Mouse (Mus musculus) liver, postnatal 0 days (tissue): ENCODE results near the gene Sbf2. TPM values are rescaled to one million over a fixed set of nuclear protein-coding genes. Genes with fewer than 3 reads are reported as not detected.
A peak's percentile ranks its signal among the peaks of the same experiment; 100 is the strongest.

ENCODE experiments used
- ATAC-seq: fragments of 200-750 bp; cut with Nextera tagmentation; 2 replicates; pipeline ENCODE4 v1.8.0; 2017; ENCODE audit warnings: mild to moderate bottlenecking, moderate library complexity
- DNase-seq: peaks from one replicate; pipeline ENCODE4 v3.0.0-alpha.2; 2016
- H3K27ac ChIP-seq: fragments of 300-500 bp; sonication (generic); 2 replicates; pipeline ENCODE4 v1.5.1; 2014; ENCODE audit warnings: antibody characterized with exemption, moderate library complexity, mild to moderate bottlenecking, low read depth
- H3K27me3 ChIP-seq: fragments of 300-500 bp; sonication (generic); 2 replicates; pipeline ENCODE4 v1.6.1; 2014; ENCODE audit warnings: low read length, control low read depth, mixed read lengths; ENCODE audit not compliant: insufficient read depth
- H3K36me3 ChIP-seq: fragments of 300-500 bp; sonication (generic); replicated peaks from 2 replicates; pipeline ENCODE4 v1.6.1; 2014; ENCODE audit warnings: mild to moderate bottlenecking, control low read depth, low read length, moderate library complexity, mixed read lengths; ENCODE audit not compliant: insufficient read depth
- H3K4me1 ChIP-seq: fragments of 300-500 bp; sonication (generic); 2 replicates; pipeline ENCODE4 v1.6.1; 2014; ENCODE audit warnings: antibody characterized with exemption, mild to moderate bottlenecking, control low read depth; ENCODE audit not compliant: insufficient read depth
- H3K4me2 ChIP-seq: fragments of 300-500 bp; sonication (generic); 2 replicates; pipeline ENCODE4 v1.6.1; 2014; ENCODE audit warnings: low read depth, mild to moderate bottlenecking, low read length, moderate library complexity, mixed read lengths
- H3K4me3 ChIP-seq: fragments of 300-500 bp; sonication (generic); 2 replicates; pipeline ENCODE4 v1.5.1; 2014; ENCODE audit warnings: low read depth, low read length
- H3K9ac ChIP-seq: fragments of 300-500 bp; sonication (generic); replicated peaks from 2 replicates; pipeline ENCODE4 v1.6.1; 2014; ENCODE audit warnings: mild to moderate bottlenecking, moderate library complexity
- H3K9me3 ChIP-seq: fragments of 300-500 bp; sonication (generic); 2 replicates; pipeline ENCODE4 v1.6.1; 2016; ENCODE audit warnings: mild to moderate bottlenecking, control low read depth, low read length, mixed read lengths
- CTCF ChIP-seq: sonication (generic); IDR thresholded peaks from 2 replicates; pipeline ENCODE4 v1.5.1; 2016; ENCODE audit warnings: antibody characterized with exemption, low read depth
- EP300 ChIP-seq: IDR thresholded peaks from 2 replicates; pipeline ENCODE4 v1.6.1; 2016; ENCODE audit warnings: antibody characterized with exemption, low read depth, mild to moderate bottlenecking
- WGBS: fragments of 180-500 bp; shearing (Covaris S2); extraction: QIAGEN DNeasy Blood & Tissue Kit; methylation state at CpG from one replicate; pipeline ENCODE4 v1.1.7; 2014; ENCODE audit not compliant: insufficient replicate concordance; 5-methylcytosine and 5-hydroxymethylcytosine counted together
- polyA plus RNA-seq: library from polyadenylated mRNA; unstranded; fragments of >200 nt; fragmentation: Nextera tagmentation; extraction: Ambion mirVana; gene quantifications from 2 replicates; pipeline ENCODE4 v1.2.1, GENCODE M21; 2015

Gene Sbf2
- polyA plus RNA-seq, 1 experiment from 2014 or later = 5.9 TPM

- Histone ChIP-seq H3K36me3 (no peaks in the 10 kb centered on the region), H3K4me2 (peak overlapping the region; percentile 77), H3K9ac (no peak overlapping the region), H3K4me1 (peaks cover 25% of the 10 kb centered on the region), H3K4me3 (peak overlapping the region; percentile 54), H3K27me3 (peaks cover 59% of the 10 kb centered on the region), H3K9me3 (no peaks in the 10 kb centered on the region), H3K27ac (no peak overlapping the region)
- no peak for TF ChIP-seq EP300
- TF ChIP-seq CTCF = no peak
- WGBS = 1% methylated on average over 12 of the region's 12 CpGs
- no peak for DNase-seq
- no peak for ATAC-seq
Observed at GRCm38 (mm10) chr7:110627099-110627482, 12.4 kb upstream of the Sbf2 start.

- Histone ChIP-seq H3K9ac (no peak overlapping the region; the same call in 1 of the 2 replicates), H3K4me3 (peak overlapping the region; percentile 54), H3K36me3 (no peaks in the 10 kb centered on the region), H3K27me3 (peaks cover 58% of the 10 kb centered on the region), H3K4me1 (peaks cover 25% of the 10 kb centered on the region), H3K4me2 (peak overlapping the region; percentile 77), H3K9me3 (no peaks in the 10 kb centered on the region), H3K27ac (no peak overlapping the region)
- 6% methylated on average over 28 of the region's 28 CpGs for WGBS
- DNase-seq = no peak
- TF ChIP-seq EP300 = no peak
- TF ChIP-seq CTCF = no peak
- no peak for ATAC-seq
Observed at GRCm38 (mm10) chr7:110626186-110627098, 11.7 kb upstream of the Sbf2 start.

- ATAC-seq = 0 out of 2 replicates have a peak, but pooled peaks have one; percentile 4
- peak overlapping the region; percentile 77 for H3K4me2 ChIP-seq
- no peak overlapping the region for H3K27ac ChIP-seq
- no peaks in the 10 kb centered on the region for H3K9me3 ChIP-seq
- 49% methylated on average over 10 of the region's 10 CpGs for WGBS
- H3K27me3 ChIP-seq = peaks cover 49% of the 10 kb centered on the region
- no peak for DNase-seq
- peak overlapping the region; percentile 54; the same call in 1 of the 2 replicates for H3K4me3 ChIP-seq
- TF ChIP-seq CTCF = no peak
- TF ChIP-seq EP300 = no peak
- no peak overlapping the region; the same call in 1 of the 2 replicates for H3K9ac ChIP-seq
- no peaks in the 10 kb centered on the region for H3K36me3 ChIP-seq
- peaks cover 23% of the 10 kb centered on the region for H3K4me1 ChIP-seq
Observed at GRCm38 (mm10) chr7:110625489-110625888, 10.8 kb upstream of the Sbf2 start.

- DNase-seq = no peak
- no peak overlapping the region for H3K4me3 ChIP-seq
- H3K27me3 ChIP-seq = peaks cover 45% of the 10 kb centered on the region
- peaks cover 23% of the 10 kb centered on the region for H3K4me1 ChIP-seq
- H3K9ac ChIP-seq = no peak overlapping the region
- H3K36me3 ChIP-seq = no peaks in the 10 kb centered on the region
- no peak overlapping the region for H3K27ac ChIP-seq
- no peak for TF ChIP-seq CTCF
- no peak for TF ChIP-seq EP300
- H3K9me3 ChIP-seq = no peaks in the 10 kb centered on the region
- ATAC-seq = no peak
- H3K4me2 ChIP-seq = no peak overlapping the region
- WGBS = 64% methylated on average over 13 of the region's 13 CpGs
Observed at GRCm38 (mm10) chr7:110624961-110625360, 10.2 kb upstream of the Sbf2 start.

GRCm38 (mm10) chr7:110624067-110624466 is 9.3 kb upstream of the Sbf2 start:
- DNase-seq (no peak), ATAC-seq (no peak)
- Histone ChIP-seq H3K9me3 (no peaks in the 10 kb centered on the region), H3K4me1 (peaks cover 27% of the 10 kb centered on the region), H3K27me3 (peaks cover 37% of the 10 kb centered on the region), H3K4me2 (no peak overlapping the region), H3K9ac (no peak overlapping the region), H3K4me3 (no peak overlapping the region), H3K36me3 (no peaks in the 10 kb centered on the region), H3K27ac (no peak overlapping the region)
- TF ChIP-seq EP300 (no peak), CTCF (no peak)
- 43% methylated on average over 2 of the region's 2 CpGs for WGBS

- Histone ChIP-seq H3K9me3 (no peaks in the 10 kb centered on the region), H3K4me1 (peaks cover 8% of the 10 kb centered on the region), H3K27me3 (peaks cover 8% of the 10 kb centered on the region), H3K4me2 (no peak overlapping the region), H3K27ac (no peak overlapping the region), H3K4me3 (no peak overlapping the region), H3K36me3 (no peaks in the 10 kb centered on the region), H3K9ac (no peak overlapping the region)
- no peak for TF ChIP-seq EP300
- TF ChIP-seq CTCF = no peak
- ATAC-seq (no peak), DNase-seq (no peak)
- 14% methylated on average over 9 of the region's 9 CpGs for WGBS
Observed at GRCm38 (mm10) chr7:110619086-110619611, 4.4 kb upstream of the Sbf2 start.
